Mouse (Mus musculus) G1E (cell line): ENCODE results near the gene Sgsm3. TPM values are rescaled to one million over a fixed set of nuclear protein-coding genes. Genes with fewer than 3 reads are reported as not detected.

Experiments
- ATAC-seq: 2 replicates; pipeline ENCODE4 v1.8.0; 2016; ENCODE audit warnings: mild to moderate bottlenecking; ENCODE audit not compliant: insufficient number of reproducible peaks, poor library complexity, low FRiP score, severe bottlenecking; ENCODE audit errors: extremely low read depth
- DNase-seq: peaks from one replicate; pipeline ENCODE4 v3.0.0; 2012; ENCODE audit warnings: low spot score
- H3K27me3 ChIP-seq: 2 replicates; pipeline ENCODE4 v1.6.1; 2012; ENCODE audit warnings: mild to moderate bottlenecking, low read length, inconsistent platforms; ENCODE audit not compliant: insufficient read depth
- H3K36me3 ChIP-seq: replicated peaks from 2 replicates; pipeline ENCODE3; 2012; ENCODE audit warnings: mild to moderate bottlenecking, inconsistent platforms
- H3K4me1 ChIP-seq: 2 replicates; pipeline ENCODE4 v1.6.1; 2012; ENCODE audit warnings: low read depth, low read length, inconsistent platforms, mixed read lengths; ENCODE audit not compliant: insufficient read depth
- H3K4me3 ChIP-seq: 2 replicates; pipeline ENCODE4 v1.5.1; 2012; ENCODE audit warnings: low read depth, mild to moderate bottlenecking, inconsistent platforms, low read length, moderate library complexity, mixed read lengths
- H3K9me3 ChIP-seq: replicated peaks from 2 replicates; pipeline ENCODE4 v1.6.1; 2012; ENCODE audit warnings: inconsistent platforms
- CTCF ChIP-seq: IDR thresholded peaks from 2 replicates; pipeline ENCODE4 v1.5.1; 2012; ENCODE audit warnings: low read depth, low read length, inconsistent platforms, mixed read lengths
- GATA1 ChIP-seq: IDR thresholded peaks from 2 replicates; pipeline ENCODE4 v1.6.1; 2012; ENCODE audit warnings: borderline replicate concordance, low read length, inconsistent platforms, mixed read lengths
- GATA2 ChIP-seq: IDR thresholded peaks from 2 replicates; pipeline ENCODE4 v1.6.1; 2012; ENCODE audit warnings: low read depth, low read length, inconsistent platforms, borderline replicate concordance
- POLR2AphosphoS5 ChIP-seq: IDR thresholded peaks from 2 replicates; pipeline ENCODE4 v1.6.1; 2012; ENCODE audit warnings: low read depth, low read length, inconsistent platforms; ENCODE audit not compliant: insufficient replicate concordance
- TAL1 ChIP-seq: conservative IDR thresholded peaks from 2 replicates; pipeline ENCODE4 v1.6.1; 2012; ENCODE audit warnings: low read depth, low read length, inconsistent platforms, mixed read lengths
- polyA plus RNA-seq: library from polyadenylated mRNA; stranded (reverse); fragments of >175 nt; gene quantifications from 2 replicates; pipeline ENCODE4 v1.2.3, GENCODE M21; 2012
- total RNA-seq, 2 experiments: library from RNA; stranded (forward) in 1 of 2; stranded (reverse) in 1 of 2; fragments of 200-1000 nt in 1 of 2; fragments of >200 nt in 1 of 2; fragmentation: Nextera tagmentation in 1 of 2; gene quantifications; 2 replicates each; pipeline ENCODE4 v1.2.3; 2014 to 2017

Gene Sgsm3
- total and polyA plus RNA-seq, 3 experiments = 8.4 to 28.4 (median 17.9) TPM

DNA sequence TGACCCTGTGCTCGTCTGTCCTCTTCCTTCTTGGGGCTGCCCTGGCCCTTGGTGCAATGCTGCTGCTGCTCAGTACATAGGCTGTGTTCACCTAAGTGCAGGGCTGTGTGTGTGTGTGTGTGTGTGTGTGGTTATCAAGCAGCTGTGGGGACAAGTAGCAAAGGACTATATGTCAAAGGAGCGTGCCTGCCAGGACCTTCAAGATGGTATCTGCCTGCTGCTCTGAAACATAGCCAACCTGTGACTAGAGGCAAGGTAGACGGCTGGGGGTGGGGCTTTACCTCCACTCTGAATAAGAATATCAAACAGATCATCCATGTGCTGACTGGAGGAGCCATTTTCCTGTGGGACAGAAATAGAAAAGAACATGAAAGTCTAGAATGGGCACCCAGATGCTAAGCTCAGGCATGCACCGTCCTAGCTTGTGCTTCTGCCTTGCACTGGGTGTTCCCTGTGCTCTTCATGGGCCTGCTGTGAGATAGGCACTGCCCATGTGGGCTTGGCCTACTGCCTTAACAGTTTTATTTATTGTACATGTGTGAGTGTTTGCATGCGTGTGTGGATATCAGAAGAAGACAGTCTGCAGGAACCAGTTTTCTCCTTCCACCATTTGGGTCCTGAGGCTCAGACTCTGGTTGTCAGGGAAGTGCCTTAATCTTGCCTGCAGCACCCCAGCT is 37.6 kb downstream of the Sgsm3 start:
- H3K4me3 ChIP-seq = no peak overlapping the region
- H3K27me3 ChIP-seq = no peaks in the 10 kb centered on the region
- TF ChIP-seq CTCF (no peak), GATA2 (no peak), GATA1 (no peak), TAL1 (no peak), POLR2AphosphoS5 (no peak)
- no peaks in the 10 kb centered on the region for H3K4me1 ChIP-seq
- DNase-seq (no peak), ATAC-seq (no peak)
- no peaks in the 10 kb centered on the region for H3K9me3 ChIP-seq
- H3K36me3 ChIP-seq = peaks cover 94% of the 10 kb centered on the region

GRCm38 (mm10) chr15:81016488-81016887 is 38.9 kb downstream of the Sgsm3 start:
- H3K36me3 ChIP-seq = peaks cover 92% of the 10 kb centered on the region
- ATAC-seq = no peak

DNA sequence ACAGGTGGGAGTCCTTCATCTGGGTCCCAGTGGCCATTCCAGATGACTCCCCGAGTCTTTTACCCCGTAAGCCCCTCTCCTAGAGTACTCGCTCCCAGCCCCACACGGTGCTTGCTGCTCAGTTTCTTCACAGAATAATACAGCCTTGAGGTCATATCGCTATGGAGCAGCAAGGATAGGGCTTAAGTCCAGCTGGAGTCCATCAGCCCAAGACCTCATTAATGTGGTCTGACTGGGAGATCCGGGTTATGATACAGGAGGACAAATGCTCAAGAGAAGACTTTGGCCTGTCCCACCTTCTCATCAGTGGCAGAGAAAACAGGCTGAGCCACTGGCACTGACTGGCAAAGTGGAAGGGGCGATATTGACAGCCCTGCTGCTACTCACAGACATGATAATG is 39.7 kb downstream of the Sgsm3 start:
- ATAC-seq = no peak
- no peak for TF ChIP-seq CTCF
- no peak for TF ChIP-seq TAL1
- no peak for TF ChIP-seq GATA1
- TF ChIP-seq GATA2 = no peak
- TF ChIP-seq POLR2AphosphoS5 = no peak
- Histone ChIP-seq H3K9me3 (no peaks in the 10 kb centered on the region), H3K4me1 (peaks cover 15% of the 10 kb centered on the region), H3K27me3 (no peaks in the 10 kb centered on the region), H3K36me3 (peaks cover 92% of the 10 kb centered on the region), H3K4me3 (no peak overlapping the region)
- no peak for DNase-seq

More at GRCm38 (mm10) chr15:81016488-81016887, 38.9 kb downstream of the Sgsm3 start:
- Histone ChIP-seq H3K9me3 (no peaks in the 10 kb centered on the region), H3K4me1 (peaks cover 7% of the 10 kb centered on the region), H3K27me3 (no peaks in the 10 kb centered on the region), H3K4me3 (no peak overlapping the region; the same call in 1 of the 2 replicates)
- no peak for DNase-seq
- no peak for TF ChIP-seq CTCF
- TF ChIP-seq POLR2AphosphoS5 = no peak
- TF ChIP-seq GATA1 = no peak
- no peak for TF ChIP-seq TAL1
- no peak for TF ChIP-seq GATA2

GRCm38 (mm10) chr15:81021377-81021776 is 43.8 kb downstream of the Sgsm3 start:
- H3K9me3 ChIP-seq = no peaks in the 10 kb centered on the region
- ATAC-seq = 0 out of 2 replicates have a peak, but pooled peaks have one; percentile 15
- H3K36me3 ChIP-seq = peaks cover 69% of the 10 kb centered on the region
- no peaks in the 10 kb centered on the region for H3K27me3 ChIP-seq
- DNase-seq = peak; percentile 45
- no peak for TF ChIP-seq TAL1
- TF ChIP-seq CTCF = no peak
- TF ChIP-seq POLR2AphosphoS5 = no peak
- no peak for TF ChIP-seq GATA2
- TF ChIP-seq GATA1 = no peak
- no peak overlapping the region for H3K4me3 ChIP-seq
- peaks cover 15% of the 10 kb centered on the region for H3K4me1 ChIP-seq

- Histone ChIP-seq H3K36me3 (peaks cover 58% of the 10 kb centered on the region), H3K9me3 (no peaks in the 10 kb centered on the region), H3K27me3 (no peaks in the 10 kb centered on the region), H3K4me3 (no peak overlapping the region), H3K4me1 (peaks cover 19% of the 10 kb centered on the region)
- DNase-seq (no peak), ATAC-seq (no peak)
- no peak for TF ChIP-seq CTCF
- TF ChIP-seq GATA1 = no peak
These were observed 44.9 kb downstream of the Sgsm3 start for GRCm38 (mm10) chr15:81022437-81022836.

- Histone ChIP-seq H3K9me3 (no peaks in the 10 kb centered on the region), H3K27me3 (no peaks in the 10 kb centered on the region), H3K4me3 (no peak overlapping the region), H3K4me1 (peaks cover 25% of the 10 kb centered on the region), H3K36me3 (peaks cover 44% of the 10 kb centered on the region)
- DNase-seq (no peak), ATAC-seq (no peak)
- TF ChIP-seq TAL1 (no peak), GATA1 (no peak), CTCF (no peak), GATA2 (no peak), POLR2AphosphoS5 (no peak)
These were observed 46.3 kb downstream of the Sgsm3 start for GRCm38 (mm10) chr15:81023842-81024241.
